Mouse (Mus musculus): ENCODE measurements around the gene Hook1. TPM values are rescaled to one million over a fixed set of nuclear protein-coding genes. Genes with fewer than 3 reads are reported as not detected.

The Hook1 gene
- 1 to 10 TPM; 1.0 to 3.2 TPM for total RNA-seq (2023)

GRCm38 (mm10) chr4:95966928-95967724 lies at the start of gene Hook1:
TSS of gene Hook1 (plus strand) at chr4:95967240.

Other genes with a start within 250 kb of the Hook1 start
- gene Cyp2j13, start 110.3 kb downstream of the Hook1 start, total RNA-seq (2023), result not detected
- gene Cyp2j12, start 173.9 kb downstream of the Hook1 start, total RNA-seq (2023), result not detected